Mouse (Mus musculus) hindbrain, embryonic 13.5 days (tissue): ENCODE data around the gene C5ar1. TPM values are rescaled to one million over a fixed set of nuclear protein-coding genes. Genes with fewer than 3 reads are reported as not detected.
"Not testable (repeated sequence)": the region's sequence is repeated elsewhere in the genome, so short reads cannot be mapped to it uniquely, and the experiment has no call there.

Experiments
- ATAC-seq: fragments of 200-750 bp; cut with Nextera tagmentation; 2 replicates; pipeline ENCODE4 v1.8.0; 2017; ENCODE audit warnings: moderate TSS enrichment; ENCODE audit not compliant: low FRiP score
- H3K27ac ChIP-seq: fragments of 300-500 bp; sonication (generic); 2 replicates; pipeline ENCODE4 v1.5.1; 2015; ENCODE audit warnings: inconsistent platforms, mild to moderate bottlenecking, moderate library complexity
- H3K27me3 ChIP-seq: fragments of 300-500 bp; sonication (generic); 2 replicates; pipeline ENCODE4 v1.6.1; 2015; ENCODE audit warnings: mild to moderate bottlenecking, inconsistent platforms
- H3K36me3 ChIP-seq: fragments of 300-500 bp; sonication (generic); 2 replicates; pipeline ENCODE4 v1.6.1; 2015; ENCODE audit warnings: mild to moderate bottlenecking, inconsistent platforms
- H3K4me1 ChIP-seq: fragments of 300-500 bp; sonication (generic); replicated peaks from 2 replicates; pipeline ENCODE4 v1.6.1; 2015; ENCODE audit warnings: inconsistent platforms
- H3K4me2 ChIP-seq: fragments of 300-500 bp; sonication (generic); 2 replicates; pipeline ENCODE4 v1.6.1; 2015; ENCODE audit warnings: inconsistent platforms, mild to moderate bottlenecking, moderate library complexity
- H3K4me3 ChIP-seq: fragments of 300-500 bp; sonication (generic); 2 replicates; pipeline ENCODE4 v1.5.1; 2015; ENCODE audit warnings: mild to moderate bottlenecking, inconsistent platforms
- H3K9ac ChIP-seq: fragments of 300-500 bp; sonication (generic); 2 replicates; pipeline ENCODE4 v1.6.1; 2015; ENCODE audit warnings: mild to moderate bottlenecking, inconsistent platforms
- H3K9me3 ChIP-seq: fragments of 300-500 bp; sonication (generic); 2 replicates; pipeline ENCODE4 v1.6.1; 2016; ENCODE audit warnings: inconsistent platforms
- WGBS: fragments of 180-500 bp; shearing (Covaris S2); methylation state at CpG from one replicate; pipeline ENCODE4 v1.1.7; 2015; 5-methylcytosine and 5-hydroxymethylcytosine counted together
- polyA plus RNA-seq: library from polyadenylated mRNA; unstranded; fragments of >200 nt; fragmentation: Nextera tagmentation; extraction: Ambion mirVana; gene quantifications from 2 replicates; pipeline ENCODE4 v1.2.1, GENCODE M21; 2015

The C5ar1 gene
- polyA plus RNA-seq, 1 experiment from 2014 or later = 1.7 TPM

- Histone ChIP-seq H3K9ac (peak within 1 kb of the TSS; percentile 90), H3K4me3 (peak within 1 kb of the TSS; percentile 81), H3K36me3 (peaks cover 34% of the 10 kb centered on the region), H3K9me3 (no peaks in the 10 kb centered on the region), H3K4me2 (peak within 1 kb of the TSS; percentile 84), H3K27ac (peak within 1 kb of the TSS; percentile 96), H3K4me1 (peaks cover 39% of the 10 kb centered on the region), H3K27me3 (peaks cover 16% of the 10 kb centered on the region; the same call in 1 of the 2 replicates)
- ATAC-seq = peak; percentile 88
- WGBS = under 1% methylated on average over 31 of the region's 49 CpGs
Observed at GRCm38 (mm10) chr7:16273081-16273765, 13.9 kb upstream of the C5ar1 start, which contains the start of gene Inafm1. TSS of gene Inafm1 (minus strand) at chr7:16273617.

- peak; percentile 74 for ATAC-seq
- H3K9me3 ChIP-seq = no peaks in the 10 kb centered on the region
- H3K9ac ChIP-seq = peak overlapping the region; percentile 90
- peaks cover 29% of the 10 kb centered on the region for H3K36me3 ChIP-seq
- peak overlapping the region; percentile 84 for H3K4me2 ChIP-seq
- peak overlapping the region; percentile 96 for H3K27ac ChIP-seq
- peak overlapping the region; percentile 81 for H3K4me3 ChIP-seq
- 0% methylated on average over 38 of the region's 46 CpGs for WGBS
- H3K4me1 ChIP-seq = peaks cover 39% of the 10 kb centered on the region
- H3K27me3 ChIP-seq = peaks cover 16% of the 10 kb centered on the region; the same call in 1 of the 2 replicates
Observed at GRCm38 (mm10) chr7:16272681-16273080, 13.3 kb upstream of the C5ar1 start.

- 49% methylated on average over 1 of the region's 1 CpGs for WGBS
- Histone ChIP-seq H3K4me1 (peaks cover 39% of the 10 kb centered on the region), H3K36me3 (peaks cover 14% of the 10 kb centered on the region), H3K9me3 (no peaks in the 10 kb centered on the region), H3K9ac (peak overlapping the region; percentile 90; the same call in 1 of the 2 replicates), H3K4me3 (no peak overlapping the region; the same call in 1 of the 2 replicates), H3K27me3 (peaks cover 12% of the 10 kb centered on the region; the same call in 1 of the 2 replicates), H3K27ac (no peak overlapping the region), H3K4me2 (peak overlapping the region; percentile 84)
- no peak for ATAC-seq
Observed at GRCm38 (mm10) chr7:16271139-16271538, 11.8 kb upstream of the C5ar1 start.

- H3K9ac ChIP-seq, H3K4me3 ChIP-seq, H3K36me3 ChIP-seq, ATAC-seq, H3K27me3 ChIP-seq, H3K4me2 ChIP-seq, H3K27ac ChIP-seq, H3K9me3 ChIP-seq: not testable (repeated sequence)
- 86% methylated on average over 7 of the region's 7 CpGs for WGBS
- H3K4me1 ChIP-seq = peaks cover 17% of the 10 kb centered on the region
Observed at GRCm38 (mm10) chr7:16266593-16266992, 7.3 kb upstream of the C5ar1 start.

GRCm38 (mm10) chr7:16265856-16266255 is 6.5 kb upstream of the C5ar1 start:
- H3K27ac ChIP-seq = no peak overlapping the region
- H3K4me2 ChIP-seq = no peak overlapping the region
- peaks cover 9% of the 10 kb centered on the region for H3K4me1 ChIP-seq
- no peaks in the 10 kb centered on the region for H3K9me3 ChIP-seq
- H3K9ac ChIP-seq = no peak overlapping the region
- H3K27me3 ChIP-seq = no peaks in the 10 kb centered on the region; the same call in 1 of the 2 replicates
- H3K36me3 ChIP-seq = no peaks in the 10 kb centered on the region; the same call in 1 of the 2 replicates
- 89% methylated on average over 11 of the region's 11 CpGs for WGBS
- no peak for ATAC-seq
- no peak overlapping the region for H3K4me3 ChIP-seq

- no peaks in the 10 kb centered on the region for H3K4me1 ChIP-seq
- H3K4me2 ChIP-seq = no peak overlapping the region
- H3K27ac ChIP-seq = no peak overlapping the region
- no peak overlapping the region for H3K4me3 ChIP-seq
- no peak for ATAC-seq
- no peaks in the 10 kb centered on the region for H3K9me3 ChIP-seq
- WGBS = 89% methylated on average over 5 of the region's 5 CpGs
- H3K27me3 ChIP-seq = peaks cover under 1% of the 10 kb centered on the region; the same call in 1 of the 2 replicates
- H3K9ac ChIP-seq = no peak overlapping the region
- H3K36me3 ChIP-seq = no peaks in the 10 kb centered on the region; the same call in 1 of the 2 replicates
Observed at GRCm38 (mm10) chr7:16263843-16264242, 4.5 kb upstream of the C5ar1 start.

GRCm38 (mm10) chr7:16263015-16263787 is 3.9 kb upstream of the C5ar1 start:
- H3K4me2 ChIP-seq = no peak overlapping the region
- no peak overlapping the region for H3K4me3 ChIP-seq
- H3K9me3 ChIP-seq = no peaks in the 10 kb centered on the region
- H3K4me1 ChIP-seq = no peaks in the 10 kb centered on the region
- no peaks in the 10 kb centered on the region; the same call in 1 of the 2 replicates for H3K36me3 ChIP-seq
- H3K27me3 ChIP-seq = peaks cover 5% of the 10 kb centered on the region; the same call in 1 of the 2 replicates
- H3K27ac ChIP-seq = no peak overlapping the region
- H3K9ac ChIP-seq = no peak overlapping the region
- ATAC-seq = no peak
- 31% methylated on average over 8 of the region's 8 CpGs for WGBS

- no peak overlapping the region for H3K9ac ChIP-seq
- H3K27ac ChIP-seq = no peak overlapping the region
- no peak overlapping the region for H3K4me3 ChIP-seq
- 67% methylated on average over 1 of the region's 1 CpGs for WGBS
- no peaks in the 10 kb centered on the region; the same call in 1 of the 2 replicates for H3K36me3 ChIP-seq
- H3K4me2 ChIP-seq = no peak overlapping the region
- no peaks in the 10 kb centered on the region for H3K4me1 ChIP-seq
- no peak for ATAC-seq
- H3K9me3 ChIP-seq = no peaks in the 10 kb centered on the region
- H3K27me3 ChIP-seq = peaks cover 5% of the 10 kb centered on the region; the same call in 1 of the 2 replicates
Observed at GRCm38 (mm10) chr7:16261097-16261496, 1.8 kb upstream of the C5ar1 start.

GRCm38 (mm10) chr7:16257830-16258229 is 1.5 kb downstream of the C5ar1 start:
- Histone ChIP-seq H3K9me3 (no peaks in the 10 kb centered on the region), H3K4me1 (no peaks in the 10 kb centered on the region), H3K4me3 (no peak overlapping the region), H3K27ac (no peak overlapping the region), H3K9ac (no peak overlapping the region), H3K4me2 (no peak overlapping the region), H3K27me3 (peaks cover 5% of the 10 kb centered on the region; the same call in 1 of the 2 replicates), H3K36me3 (no peaks in the 10 kb centered on the region)
- 86% methylated on average over 11 of the region's 11 CpGs for WGBS
- no peak for ATAC-seq

- not testable (repeated sequence) for ATAC-seq, H3K27ac ChIP-seq, H3K9me3 ChIP-seq, H3K4me1 ChIP-seq, H3K27me3 ChIP-seq, H3K4me2 ChIP-seq, H3K4me3 ChIP-seq, H3K9ac ChIP-seq, H3K36me3 ChIP-seq
- 84% methylated on average over 4 of the region's 4 CpGs for WGBS
Observed at GRCm38 (mm10) chr7:16255963-16256362, 3.4 kb downstream of the C5ar1 start.

GRCm38 (mm10) chr7:16254195-16254594 is 5.1 kb downstream of the C5ar1 start:
- no peak overlapping the region for H3K4me2 ChIP-seq
- H3K4me3 ChIP-seq = no peak overlapping the region
- peaks cover 5% of the 10 kb centered on the region; the same call in 1 of the 2 replicates for H3K27me3 ChIP-seq
- no peak overlapping the region for H3K27ac ChIP-seq
- ATAC-seq = no peak
- H3K9me3 ChIP-seq = no peaks in the 10 kb centered on the region
- H3K36me3 ChIP-seq = no peaks in the 10 kb centered on the region
- H3K4me1 ChIP-seq = no peaks in the 10 kb centered on the region
- H3K9ac ChIP-seq = no peak overlapping the region
- WGBS = 63% methylated on average over 4 of the region's 4 CpGs

- Histone ChIP-seq H3K27me3 (no peaks in the 10 kb centered on the region), H3K4me2 (no peak overlapping the region), H3K4me1 (no peaks in the 10 kb centered on the region), H3K36me3 (no peaks in the 10 kb centered on the region), H3K9me3 (no peaks in the 10 kb centered on the region), H3K4me3 (no peak overlapping the region), H3K27ac (no peak overlapping the region), H3K9ac (no peak overlapping the region)
- WGBS = 89% methylated on average over 5 of the region's 5 CpGs
- no peak for ATAC-seq
Observed at GRCm38 (mm10) chr7:16250687-16251086, 8.7 kb downstream of the C5ar1 start.
